Mouse (Mus musculus): Measurements from ENCODE around the gene Smad5. TPM values are rescaled to one million over a fixed set of nuclear protein-coding genes. Genes with fewer than 3 reads are reported as not detected.

Gene Smad5
- polyA plus RNA-seq, 1 experiment from 2014 or later, result 23.5 TPM

DNA sequence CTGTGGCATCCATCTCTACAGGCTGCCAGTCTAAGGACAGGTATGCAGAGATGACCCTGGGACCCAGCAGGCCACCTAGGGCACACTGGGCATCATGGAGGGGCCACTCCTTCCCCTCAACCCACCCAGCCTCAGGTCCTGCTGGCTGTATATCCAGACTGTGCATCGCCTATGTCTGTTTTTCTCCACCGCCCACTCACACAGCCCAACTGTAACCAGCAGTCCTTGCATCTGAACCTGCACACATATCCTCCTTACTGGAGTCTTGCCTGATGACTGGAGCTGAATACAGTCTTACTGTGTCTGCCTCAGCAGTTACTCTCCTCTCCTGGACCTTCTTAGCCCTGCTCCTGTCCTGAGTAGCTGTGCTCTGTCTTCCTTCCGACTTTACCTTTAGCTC lies 78.9 kb downstream of the Smad5 start:
- no peak for ATAC-seq (ENCODE audit: insufficient read depth, low FRiP score, low read depth)
- 90% methylated on average over 3 of the region's 3 CpGs for WGBS
- H3K4me2 ChIP-seq, result no peak overlapping the region

DNA sequence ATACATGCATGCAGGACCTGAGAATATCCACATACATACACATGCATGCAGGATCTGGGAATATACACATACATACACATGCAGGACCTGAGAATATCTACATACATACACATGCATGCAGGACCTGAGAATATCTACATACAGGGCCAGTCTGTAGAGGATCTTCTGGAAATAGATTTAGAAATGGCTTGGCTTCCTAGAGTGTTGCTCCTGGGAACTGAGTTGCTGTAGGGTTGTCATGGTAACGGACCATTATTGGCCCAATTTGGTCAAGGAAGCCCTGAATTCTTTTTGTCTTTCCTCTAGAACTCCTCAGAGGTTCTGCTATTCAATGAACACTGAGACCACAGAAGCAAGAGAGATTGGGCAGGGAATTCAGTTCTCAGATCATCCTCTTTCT lies 79.8 kb downstream of the Smad5 start:
- Histone ChIP-seq H3K36me3 (no peaks in the 10 kb centered on the region), H3K9me3 (no peaks in the 10 kb centered on the region), H3K9ac (no peak overlapping the region), H3K27me3 (replicated peaks) (no peaks in the 10 kb centered on the region), H3K4me3 (replicated peaks) (no peak overlapping the region), H3K27ac (no peak overlapping the region), H3K4me2 (no peak overlapping the region), H3K4me1 (no peaks in the 10 kb centered on the region)
- WGBS, result 87% methylated on average over 1 of the region's 1 CpGs
- no peak for ATAC-seq (ENCODE audit: insufficient read depth, low FRiP score, low read depth)

More for the DNA sequence above, 78.9 kb downstream of the Smad5 start:
- no peak overlapping the region for H3K4me3 ChIP-seq (replicated peaks)
- H3K27me3 ChIP-seq (replicated peaks), result no peaks in the 10 kb centered on the region
- no peaks in the 10 kb centered on the region for H3K9me3 ChIP-seq
- H3K9ac ChIP-seq, result no peak overlapping the region
- no peak overlapping the region for H3K27ac ChIP-seq
- no peaks in the 10 kb centered on the region for H3K4me1 ChIP-seq
- no peaks in the 10 kb centered on the region for H3K36me3 ChIP-seq

DNA sequence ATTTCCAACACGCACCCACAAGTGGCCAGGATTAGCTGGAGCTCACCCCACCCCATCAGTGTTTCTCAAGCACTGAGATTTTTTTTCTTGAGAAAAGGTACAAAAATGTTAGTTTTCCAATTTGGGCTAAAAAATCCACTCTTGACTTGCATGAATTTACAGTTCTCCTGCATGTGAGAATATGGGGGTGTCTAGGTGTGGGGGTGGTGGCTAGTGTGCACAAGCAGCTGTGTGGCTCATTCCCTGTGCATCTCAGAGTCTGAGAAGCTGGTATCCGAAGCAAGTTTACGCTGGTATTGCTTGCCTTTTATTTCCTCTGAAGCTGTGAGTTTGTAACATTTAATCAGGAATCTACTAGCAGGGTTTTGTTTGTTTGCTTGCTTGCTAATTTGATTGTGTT lies 87.9 kb downstream of the Smad5 start:
- no peaks in the 10 kb centered on the region for H3K9me3 ChIP-seq
- H3K4me1 ChIP-seq, result no peaks in the 10 kb centered on the region
- H3K27ac ChIP-seq, result no peak overlapping the region
- no peak for ATAC-seq (ENCODE audit: insufficient read depth, low FRiP score, low read depth)
- H3K27me3 ChIP-seq (replicated peaks), result no peaks in the 10 kb centered on the region
- H3K9ac ChIP-seq, result no peak overlapping the region
- 84% methylated on average over 3 of the region's 3 CpGs for WGBS
- H3K4me3 ChIP-seq (replicated peaks), result no peak overlapping the region
- H3K36me3 ChIP-seq, result no peaks in the 10 kb centered on the region
- no peak overlapping the region for H3K4me2 ChIP-seq

Other genes starting within 250 kb of the Smad5 start
- gene Il9, start 220.8 kb upstream of the Smad5 start, polyA plus RNA-seq (2015; fragmentation: Nextera tagmentation; extraction: Ambion mirVana), result not detected in 2 replicates
- 1.6 and 2.5 TPM in 2 replicates for gene Fbxl21, start 180.5 kb upstream of the Smad5 start, polyA plus RNA-seq (2015; fragmentation: Nextera tagmentation; extraction: Ambion mirVana)
- gene Lect2, start 154.5 kb upstream of the Smad5 start, polyA plus RNA-seq (2015; fragmentation: Nextera tagmentation; extraction: Ambion mirVana), result 6.6 and 9.4 TPM in 2 replicates
- 158 and 165 TPM in 2 replicates for gene Tgfbi, start 93.5 kb upstream of the Smad5 start, polyA plus RNA-seq (2015; fragmentation: Nextera tagmentation; extraction: Ambion mirVana)
- gene Gm45623, start 50.8 kb downstream of the Smad5 start, polyA plus RNA-seq (2015; fragmentation: Nextera tagmentation; extraction: Ambion mirVana), result 4.0 TPM in 2 replicates
- gene Trpc7, start 193.0 kb downstream of the Smad5 start, polyA plus RNA-seq (2015; fragmentation: Nextera tagmentation; extraction: Ambion mirVana), result 0.12 and 0.26 TPM in 2 replicates

Measured in stomach, embryonic 15.5 days (tissue).